Mouse (Mus musculus) kidney, postnatal 36 days (tissue): ENCODE measurements around the gene Cdh18.
"Not testable (repeated sequence)": the region's sequence is repeated elsewhere in the genome, so short reads cannot be mapped to it uniquely, and the experiment has no call there.

Source experiments
- DNase-seq, 2 experiments: peaks; one replicate each; pipeline ENCODE4 v3.0.0; 2021 to 2022; ENCODE audit warnings: mixed read lengths in 2 of 2

Cdh18 gene

GRCm38 (mm10) chr15:22548711-22549271, at the start of gene Cdh18:
Cdh18 (plus strand) TSS chr15:22549022.
- no peak for DNase-seq

- DNase-seq = no peak
Observed at GRCm38 (mm10) chr15:22511271-22511670, 37.6 kb upstream of the Cdh18 start.

GRCm38 (mm10) chr15:22535828-22536227, 13.0 kb upstream of the Cdh18 start:
- no peak for DNase-seq

GRCm38 (mm10) chr15:22577974-22578616, 29.3 kb downstream of the Cdh18 start:
- no peak for DNase-seq

GRCm38 (mm10) chr15:22578617-22578990, 29.8 kb downstream of the Cdh18 start:
- DNase-seq = no peak

- DNase-seq = no peak
Observed at GRCm38 (mm10) chr15:22584667-22585066, 35.8 kb downstream of the Cdh18 start.

GRCm38 (mm10) chr15:22716376-22716775, 167.6 kb downstream of the Cdh18 start:
- DNase-seq = no peak

GRCm38 (mm10) chr15:22717681-22718080, 168.9 kb downstream of the Cdh18 start:
- DNase-seq = no peak

- DNase-seq = no peak
Observed at GRCm38 (mm10) chr15:22726574-22726973, 177.8 kb downstream of the Cdh18 start.

- DNase-seq = no peak
Observed at GRCm38 (mm10) chr15:22733039-22733438, 184.2 kb downstream of the Cdh18 start.

- no peak for DNase-seq
Observed at GRCm38 (mm10) chr15:22736165-22736564, 187.3 kb downstream of the Cdh18 start.

- not testable (repeated sequence) for DNase-seq
Observed at GRCm38 (mm10) chr15:22761257-22761656, 212.4 kb downstream of the Cdh18 start.

- DNase-seq = not testable (repeated sequence)
Observed at GRCm38 (mm10) chr15:22766591-22766990, 217.8 kb downstream of the Cdh18 start.

GRCm38 (mm10) chr15:22776346-22776745, 227.5 kb downstream of the Cdh18 start:
- DNase-seq = no peak

GRCm38 (mm10) chr15:22789696-22790095, 240.9 kb downstream of the Cdh18 start:
- DNase-seq = no peak

- DNase-seq = peak; percentile 1 to 11
Observed at GRCm38 (mm10) chr15:22791791-22792190, 243.0 kb downstream of the Cdh18 start.

- no peak for DNase-seq
Observed at GRCm38 (mm10) chr15:22833127-22833526, 284.3 kb downstream of the Cdh18 start.

- no peak for DNase-seq
Observed at GRCm38 (mm10) chr15:22837173-22837572, 288.4 kb downstream of the Cdh18 start.

- no peak for DNase-seq
Observed at GRCm38 (mm10) chr15:22857704-22858103, 308.9 kb downstream of the Cdh18 start.

GRCm38 (mm10) chr15:22870679-22871078, 321.9 kb downstream of the Cdh18 start:
- DNase-seq = no peak

GRCm38 (mm10) chr15:22897724-22898123, 348.9 kb downstream of the Cdh18 start:
- DNase-seq = no peak

- no peak for DNase-seq
Observed at GRCm38 (mm10) chr15:22898208-22898607, 349.4 kb downstream of the Cdh18 start.

GRCm38 (mm10) chr15:22914444-22914843, 365.6 kb downstream of the Cdh18 start:
- DNase-seq = no peak

- DNase-seq = no peak
Observed at GRCm38 (mm10) chr15:22934293-22934692, 385.5 kb downstream of the Cdh18 start.

GRCm38 (mm10) chr15:22947234-22947633, 398.4 kb downstream of the Cdh18 start:
- no peak for DNase-seq
